Mouse (Mus musculus): ENCODE results near the gene Pde4d.

The Pde4d gene

GRCm38 (mm10) chr13:109592192-109592797 is 1142.5 kb downstream of the Pde4d start:
- DNase-seq, result no peak

DNA sequence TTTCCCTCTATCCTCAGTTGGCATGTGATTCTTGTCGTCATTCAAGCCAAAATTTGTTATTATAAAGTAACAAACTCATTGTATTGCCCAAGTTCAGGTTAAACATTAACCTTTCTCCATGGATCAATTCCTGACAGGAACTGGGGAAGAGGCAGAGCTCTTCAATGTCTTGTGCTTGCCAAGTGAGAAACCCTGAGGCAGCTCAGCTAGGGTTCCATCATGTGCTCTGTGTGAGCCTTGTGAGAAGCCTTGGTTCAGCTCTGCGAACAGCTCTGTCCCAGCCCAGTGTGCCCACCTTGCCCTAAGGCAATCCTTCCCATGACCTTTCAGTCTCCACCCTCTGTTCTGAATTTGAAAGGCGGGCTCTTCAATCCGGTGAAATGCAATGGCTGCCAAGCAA is 1150.0 kb downstream of the Pde4d start:
- no peak for DNase-seq

GRCm38 (mm10) chr13:109604017-109604416 is 1154.3 kb downstream of the Pde4d start:
- no peak for DNase-seq

GRCm38 (mm10) chr13:109605140-109605539 is 1155.4 kb downstream of the Pde4d start:
- no peak for DNase-seq

GRCm38 (mm10) chr13:109609106-109609804 is 1159.5 kb downstream of the Pde4d start:
- DNase-seq, result no peak

GRCm38 (mm10) chr13:109609805-109610187 is 1160.0 kb downstream of the Pde4d start:
- DNase-seq, result peak; percentile 63 to 72

- no peak for DNase-seq
Observed at GRCm38 (mm10) chr13:109610772-109611171, 1161.0 kb downstream of the Pde4d start.

- DNase-seq, result no peak
Observed at GRCm38 (mm10) chr13:109615213-109615784, 1165.6 kb downstream of the Pde4d start.

DNA sequence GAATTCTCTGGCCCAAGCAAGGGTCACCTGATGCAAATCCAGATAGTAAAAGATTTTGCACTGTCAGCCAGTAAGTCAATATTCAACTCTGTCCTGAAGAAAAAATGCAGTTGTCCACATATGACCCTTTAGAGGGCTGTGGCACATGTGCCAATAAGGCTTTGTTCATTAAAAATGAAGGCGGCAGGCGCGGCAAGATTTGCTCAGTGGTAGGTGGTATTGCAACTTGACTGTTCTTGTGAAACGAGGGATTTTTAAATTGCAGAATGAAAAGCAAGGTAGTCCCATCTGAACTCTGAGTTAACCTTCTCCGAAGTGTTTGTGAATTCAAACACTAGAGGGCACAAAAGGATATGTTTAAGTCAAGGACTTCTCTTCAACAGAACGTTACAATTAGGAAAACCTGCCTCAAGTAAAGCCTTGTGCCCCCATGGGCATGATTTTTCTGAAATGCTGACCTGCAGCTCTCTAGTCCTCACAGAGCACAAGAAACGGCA is 1166.1 kb downstream of the Pde4d start:
- no peak for DNase-seq

GRCm38 (mm10) chr13:109619158-109619657 is 1169.5 kb downstream of the Pde4d start:
- DNase-seq, result no peak

GRCm38 (mm10) chr13:109622207-109622606 is 1172.5 kb downstream of the Pde4d start:
- no peak for DNase-seq

- peak in 1 of 2 experiments; percentile 28 for DNase-seq
Observed at GRCm38 (mm10) chr13:109623201-109623600, 1173.5 kb downstream of the Pde4d start.

DNA sequence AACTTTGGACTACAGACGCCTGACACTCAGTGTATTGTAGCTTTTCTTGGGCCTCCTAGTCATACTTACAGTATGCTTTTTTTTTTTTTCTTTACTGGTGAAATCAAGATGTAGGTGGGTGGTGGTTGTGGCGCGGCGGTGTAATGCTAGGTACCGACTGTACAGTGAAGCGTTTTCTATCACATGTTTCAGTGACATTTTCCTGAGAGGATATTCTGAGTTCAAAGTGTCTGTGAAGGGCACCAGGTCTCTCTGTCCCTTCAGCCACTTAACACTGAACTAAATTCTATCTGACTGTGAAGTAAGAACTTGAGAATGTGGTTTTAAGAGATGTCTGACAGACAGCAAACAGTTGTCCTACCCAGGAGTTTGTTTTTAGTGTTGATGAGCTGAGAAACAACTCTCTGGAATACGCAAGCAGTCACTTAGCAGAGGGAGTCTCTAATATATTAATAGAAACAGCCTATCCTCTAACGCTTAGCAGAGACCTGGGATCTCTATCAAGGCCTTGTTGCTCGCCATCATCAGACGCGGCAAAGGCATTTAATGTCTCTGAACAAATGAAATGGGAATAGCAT is 1175.1 kb downstream of the Pde4d start:
- DNase-seq, result no peak

DNA sequence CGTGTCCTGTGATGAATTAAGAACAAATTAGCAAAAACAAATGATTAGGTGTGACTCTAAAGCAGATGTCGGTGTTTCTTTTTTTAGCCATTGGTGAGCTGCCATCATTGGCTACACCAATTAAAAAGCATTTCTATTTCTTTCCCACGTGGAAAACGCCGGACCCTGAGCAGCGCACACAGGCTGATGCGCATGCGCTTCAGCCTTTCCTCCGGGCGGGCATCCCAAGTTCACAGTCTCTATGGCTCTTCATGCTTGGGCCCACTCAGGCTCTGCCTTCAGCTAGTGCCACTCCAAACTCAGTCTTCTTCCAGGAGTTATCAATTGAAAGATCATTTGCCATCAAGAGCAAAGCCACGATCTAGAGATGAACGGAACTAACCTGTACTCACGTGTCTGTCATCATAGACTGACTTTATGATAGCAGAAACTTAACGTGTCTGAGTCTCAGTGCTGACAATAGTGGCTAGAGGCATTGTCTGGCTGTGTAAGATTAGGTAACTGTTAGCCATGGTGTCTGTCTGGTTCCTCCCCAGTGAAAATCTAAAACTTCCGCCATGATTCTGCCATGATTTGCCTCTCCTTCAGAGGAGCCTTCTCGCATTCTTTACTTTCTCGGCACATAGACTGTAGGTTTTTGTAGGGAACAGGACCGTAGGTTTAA is 1175.8 kb downstream of the Pde4d start:
- no peak for DNase-seq

DNA sequence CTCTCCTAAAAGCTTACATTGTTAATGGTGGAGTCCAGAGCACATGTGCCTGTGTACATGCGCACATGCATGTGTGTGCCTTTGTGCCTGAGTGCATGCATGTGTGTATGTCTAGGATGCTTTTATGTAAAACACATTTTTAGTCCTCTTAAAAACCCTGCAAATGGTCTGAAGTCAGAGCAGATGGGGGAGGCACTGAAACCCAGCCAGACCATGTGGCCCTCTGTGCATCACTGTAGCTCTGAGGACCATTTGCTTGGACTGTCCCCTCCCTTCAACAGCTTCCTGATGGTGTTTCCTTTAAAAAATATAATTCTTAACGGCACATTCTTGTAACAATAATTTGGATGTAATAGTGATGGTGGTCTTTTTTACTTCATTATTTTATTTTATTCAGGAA is 1177.5 kb downstream of the Pde4d start:
- peak; percentile 31 to 40 for DNase-seq

DNA sequence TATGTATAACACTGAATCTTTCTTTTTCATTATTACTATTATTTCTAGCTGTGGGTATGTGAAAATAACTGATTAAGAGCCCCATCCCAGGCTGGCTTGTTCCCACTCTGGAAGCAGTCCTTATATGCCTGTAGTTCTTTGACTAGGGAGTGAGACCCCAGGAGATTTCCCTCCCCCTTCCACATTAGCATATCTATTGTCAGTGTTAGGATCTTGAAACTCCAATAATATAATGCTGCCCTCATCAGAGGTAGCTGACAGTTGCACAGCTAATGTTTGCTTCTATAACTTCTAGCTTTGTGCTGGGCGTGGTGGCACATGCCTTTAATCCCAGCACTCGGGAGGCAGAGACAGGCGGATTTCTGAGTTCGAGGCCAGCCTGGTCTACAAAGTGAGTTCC is 1178.9 kb downstream of the Pde4d start:
- DNase-seq, result no peak

- no peak for DNase-seq
Observed at GRCm38 (mm10) chr13:109629216-109629615, 1179.5 kb downstream of the Pde4d start.

DNA sequence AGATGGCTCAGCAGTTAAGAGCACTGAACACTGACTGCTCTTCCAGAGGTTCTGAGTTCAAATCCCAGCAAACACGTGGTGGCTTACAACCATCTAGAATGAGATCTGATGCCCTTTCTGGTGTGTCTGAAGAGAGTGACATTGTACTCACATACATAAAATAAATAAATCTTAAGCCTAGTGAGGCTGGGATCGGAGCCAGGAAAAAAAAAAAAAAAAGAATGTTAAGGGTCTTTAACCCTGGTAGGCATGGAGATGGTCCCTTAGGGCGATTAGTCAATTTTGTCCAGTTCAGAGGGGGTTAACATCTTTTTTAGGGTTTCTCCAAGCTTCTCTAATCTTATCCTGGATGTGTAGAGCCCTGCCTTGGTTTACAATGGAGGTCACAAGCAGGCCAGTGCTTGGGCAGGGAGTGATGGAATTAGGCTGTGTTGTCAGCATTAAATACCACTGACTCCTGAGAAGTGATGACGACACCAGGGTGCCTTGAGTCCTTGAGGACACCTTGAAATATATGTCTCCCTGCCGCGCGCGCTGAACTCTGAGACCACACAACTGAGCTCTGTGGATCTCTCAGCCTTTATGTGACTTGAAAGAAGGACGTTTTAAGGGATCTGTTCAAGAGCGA is 1181.8 kb downstream of the Pde4d start:
- no peak for DNase-seq

DNA sequence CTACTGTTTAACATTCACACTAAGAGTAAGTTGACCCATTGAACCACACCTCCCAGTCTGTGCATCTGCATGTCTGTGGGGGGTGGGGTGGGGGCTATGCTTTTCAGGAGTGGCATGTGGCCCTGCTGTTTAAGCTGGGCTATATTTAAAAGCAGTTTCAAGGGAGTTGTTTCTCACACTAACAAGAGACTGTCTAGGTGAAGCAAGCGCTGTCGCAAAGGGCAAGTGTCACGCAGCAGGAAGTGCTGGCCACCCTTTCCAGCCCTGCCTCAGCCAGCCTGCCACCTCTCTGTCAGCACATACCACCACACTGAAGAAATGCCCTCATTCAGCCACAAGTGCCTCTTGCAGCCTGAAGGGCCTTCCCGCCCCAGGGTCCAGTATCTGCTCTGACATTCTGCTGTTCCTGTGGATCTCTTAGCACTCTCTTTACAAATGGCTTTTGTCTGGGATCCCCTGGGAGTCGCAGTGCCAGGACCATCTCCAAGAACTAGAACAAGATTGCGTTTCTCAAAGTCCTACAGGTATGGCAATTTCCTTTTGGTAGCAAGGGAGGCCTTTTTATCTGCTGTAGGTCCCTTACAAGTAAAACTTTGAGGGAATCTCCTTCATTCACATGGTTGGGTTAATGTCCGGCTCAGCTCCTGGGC is 1182.8 kb downstream of the Pde4d start:
- DNase-seq, result no peak

DNA sequence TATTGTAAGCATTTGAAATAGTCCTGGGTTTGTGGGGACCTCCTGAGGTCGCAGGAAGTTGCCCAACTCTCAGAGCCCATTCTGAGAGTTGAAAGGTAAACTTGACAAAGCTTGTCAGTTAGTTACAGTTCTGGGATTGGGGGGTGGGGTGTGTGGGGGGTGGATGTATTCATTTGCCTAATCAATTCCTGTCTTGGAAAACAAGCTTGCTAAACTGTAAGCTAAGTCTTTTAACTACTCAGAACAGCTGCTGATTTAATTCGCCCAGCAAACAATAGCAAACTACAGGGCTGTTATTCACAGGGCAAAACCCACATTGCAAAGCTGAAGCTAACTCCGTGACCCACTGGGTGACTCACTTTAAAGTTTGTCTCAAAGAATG is 1183.3 kb downstream of the Pde4d start:
- DNase-seq, result no peak

- DNase-seq, result no peak
Observed at GRCm38 (mm10) chr13:109635901-109636520, 1186.3 kb downstream of the Pde4d start.

- no peak for DNase-seq
Observed at GRCm38 (mm10) chr13:109638273-109638672, 1188.5 kb downstream of the Pde4d start.

Data from cerebellum, postnatal 36 days (tissue).